Mouse (Mus musculus): ENCODE results near the gene Rad21l.
A peak's percentile ranks its signal among the peaks of the same experiment; 100 is the strongest.
"Not testable (repeated sequence)": the region's sequence is repeated elsewhere in the genome, so short reads cannot be mapped to it uniquely, and the experiment has no call there.

Gene Rad21l

GRCm38 (mm10) chr2:151628011-151628410 is 40.3 kb downstream of the Rad21l start:
- no peak for DNase-seq

DNA sequence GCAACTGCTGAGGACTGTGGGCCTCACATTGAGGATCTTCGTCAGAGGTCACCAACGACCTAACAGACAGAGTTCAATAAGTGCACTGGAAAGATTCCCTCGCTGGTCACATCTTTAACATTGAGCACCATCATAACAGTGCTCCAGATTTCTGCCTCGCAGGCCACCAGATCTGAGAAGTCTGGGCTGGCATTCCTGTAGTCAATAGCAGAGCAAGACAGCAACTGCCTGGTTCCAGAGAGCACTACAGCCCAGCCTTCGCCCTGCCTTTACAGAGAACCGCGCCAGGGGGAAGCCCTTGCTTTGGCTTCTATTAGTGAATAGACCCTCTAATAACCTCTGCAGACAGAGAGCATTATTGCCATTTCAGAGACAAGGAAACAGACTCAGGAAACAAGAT is 42.0 kb downstream of the Rad21l start:
- DNase-seq = no peak

DNA sequence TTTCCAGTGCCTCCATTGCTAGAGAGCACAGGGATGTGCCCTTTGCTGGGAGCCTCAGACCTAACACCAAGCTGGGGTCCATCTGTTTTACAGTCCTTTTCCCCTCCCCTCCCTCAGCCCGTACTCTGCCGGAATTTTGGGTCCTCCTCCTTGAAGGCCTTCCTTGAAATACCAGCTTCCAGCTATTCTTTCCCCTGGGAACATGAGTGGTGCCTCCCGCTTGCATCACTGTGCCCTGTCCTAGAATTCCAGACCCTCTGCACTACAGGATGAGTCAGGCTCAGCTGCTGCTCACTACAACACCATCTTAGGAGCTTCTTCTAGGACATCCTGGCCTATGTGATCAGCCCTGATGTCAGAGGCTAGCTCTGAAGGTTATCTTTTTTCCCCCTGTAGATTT is 44.6 kb downstream of the Rad21l start:
- DNase-seq = no peak

- no peak for DNase-seq
Observed at GRCm38 (mm10) chr2:151616551-151617329, 51.6 kb downstream of the Rad21l start.

- not testable (repeated sequence) for DNase-seq
Observed at GRCm38 (mm10) chr2:151615779-151616178, 52.6 kb downstream of the Rad21l start.

DNA sequence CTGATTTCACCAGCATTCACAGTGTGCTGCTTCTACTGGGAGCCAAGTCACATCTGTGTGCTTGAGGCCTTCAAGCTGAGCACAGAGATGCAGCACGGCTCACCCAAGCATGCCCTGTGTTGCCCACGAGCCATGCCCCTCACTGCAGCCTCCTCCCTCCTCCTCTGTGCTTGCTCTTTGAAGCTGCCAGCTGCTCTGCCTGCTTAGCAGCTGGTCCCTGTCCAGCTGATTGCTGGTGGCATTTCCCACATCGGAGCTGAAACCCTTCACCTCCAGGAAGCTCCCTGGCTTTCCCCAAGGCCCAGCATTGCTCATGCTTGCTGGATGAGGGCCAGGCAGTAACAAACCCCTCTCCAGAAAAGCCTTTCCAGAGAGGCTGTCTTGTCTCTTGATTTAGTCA is 58.4 kb downstream of the Rad21l start:
- no peak for DNase-seq

DNA sequence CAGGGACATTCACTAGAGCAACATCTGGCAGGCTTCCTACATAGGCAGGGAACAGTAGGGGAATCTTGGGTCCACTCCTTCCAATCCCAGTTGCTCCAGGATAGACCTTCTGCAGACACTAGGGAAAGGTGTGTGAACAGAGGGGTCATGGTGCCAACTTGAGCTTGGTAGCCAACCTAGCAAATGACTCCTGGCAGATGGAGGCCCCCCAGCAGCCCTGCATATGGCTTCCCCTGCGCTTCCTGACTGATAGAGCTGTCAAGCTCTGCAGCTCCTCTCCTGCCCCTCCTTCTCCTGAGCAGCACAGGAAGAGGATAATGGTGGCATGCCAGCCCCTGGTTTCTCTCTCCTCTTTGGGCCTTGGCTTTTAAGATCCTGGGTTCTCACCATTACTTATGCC is 59.9 kb downstream of the Rad21l start:
- no peak for DNase-seq

GRCm38 (mm10) chr2:151605437-151605987 is 62.8 kb downstream of the Rad21l start:
- DNase-seq = peak in 1 of 2 experiments; percentile 19

- no peak for DNase-seq
Observed at GRCm38 (mm10) chr2:151603630-151604029, 64.7 kb downstream of the Rad21l start.

DNA sequence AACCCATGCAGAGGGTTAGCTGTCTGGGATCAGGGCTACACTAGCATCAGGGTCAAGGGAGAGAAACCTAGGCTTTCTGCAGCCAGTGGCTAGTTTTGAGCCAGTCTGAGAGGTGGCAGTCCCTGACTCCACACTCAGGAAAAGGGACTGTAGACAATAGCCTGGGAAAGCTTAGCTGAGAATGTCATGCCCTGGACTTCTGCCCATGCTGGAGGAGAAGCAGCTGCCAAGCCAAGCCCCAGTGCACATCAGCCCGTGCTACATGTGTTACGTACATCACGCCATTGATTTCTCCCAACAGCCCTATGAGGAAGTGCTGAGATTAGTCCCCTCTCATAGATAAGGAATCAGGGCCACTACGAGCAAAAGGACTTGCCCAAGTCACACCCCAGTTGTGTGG is 66.2 kb downstream of the Rad21l start:
- no peak for DNase-seq

DNA sequence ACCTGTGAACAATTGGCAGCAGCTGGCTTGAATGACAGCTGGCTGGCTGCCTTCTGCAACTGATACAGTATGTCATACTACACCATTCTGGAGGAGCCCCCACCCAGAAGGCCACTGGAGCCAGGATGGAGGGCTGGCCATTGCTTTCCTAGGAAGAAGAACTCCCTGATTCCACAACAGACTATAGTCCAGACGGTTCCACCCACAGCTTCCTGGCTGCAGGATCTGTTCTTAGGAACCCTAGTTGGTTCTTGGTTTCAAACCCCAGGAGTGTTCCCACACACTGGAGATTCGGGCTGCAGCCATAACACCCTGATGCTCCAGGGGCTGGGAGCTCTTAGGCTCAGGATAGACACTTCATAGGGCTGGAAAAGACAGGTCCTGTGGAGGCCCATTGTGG is 70.3 kb downstream of the Rad21l start:
- no peak for DNase-seq

Data from thymus, postnatal 36 days (tissue).